Mouse (Mus musculus): ENCODE measurements at regions not wholly inside any gene's neighbourhood (a gene's known extent, or its start where the extent isn't known, plus 50 kb on each side); places are given as distances from the start of the nearest gene placed in this dataset.
"Not testable (repeated sequence)": the region's sequence is repeated elsewhere in the genome, so short reads cannot be mapped to it uniquely, and the experiment has no call there.

- no peaks in the 10 kb centered on the region for H3K4me1 ChIP-seq (replicated peaks)
- no peaks in the 10 kb centered on the region for H3K36me3 ChIP-seq
- H3K27me3 ChIP-seq (replicated peaks), result no peaks in the 10 kb centered on the region
- H3K9ac ChIP-seq, result no peak overlapping the region
- ATAC-seq, result no peak
- WGBS, result 55% methylated on average over 5 of the region's 5 CpGs
- no peak overlapping the region for H3K4me2 ChIP-seq (replicated peaks)
- H3K4me3 ChIP-seq (replicated peaks), result no peak overlapping the region
- no peaks in the 10 kb centered on the region for H3K9me3 ChIP-seq
- H3K27ac ChIP-seq, result no peak overlapping the region
Measured at GRCm38 (mm10) chr15:90400326-90401280, 176.5 kb downstream of the Alg10b start.

GRCm38 (mm10) chr15:90420776-90421175 lies 196.7 kb downstream of the Alg10b start:
- no peak overlapping the region for H3K9ac ChIP-seq
- no peaks in the 10 kb centered on the region for H3K9me3 ChIP-seq
- WGBS, result 92% methylated on average over 2 of the region's 2 CpGs
- H3K4me3 ChIP-seq (replicated peaks), result no peak overlapping the region
- no peak overlapping the region for H3K4me2 ChIP-seq (replicated peaks)
- H3K27ac ChIP-seq, result no peak overlapping the region
- no peaks in the 10 kb centered on the region for H3K36me3 ChIP-seq
- no peak for ATAC-seq
- H3K4me1 ChIP-seq (replicated peaks), result no peaks in the 10 kb centered on the region
- H3K27me3 ChIP-seq (replicated peaks), result no peaks in the 10 kb centered on the region

- no peaks in the 10 kb centered on the region for H3K27me3 ChIP-seq (replicated peaks)
- no peak overlapping the region for H3K4me2 ChIP-seq (replicated peaks)
- no peaks in the 10 kb centered on the region for H3K9me3 ChIP-seq
- no peak overlapping the region for H3K9ac ChIP-seq
- H3K4me1 ChIP-seq (replicated peaks), result no peaks in the 10 kb centered on the region
- no peaks in the 10 kb centered on the region for H3K36me3 ChIP-seq
- 44% methylated on average over 5 of the region's 5 CpGs for WGBS
- H3K27ac ChIP-seq, result no peak overlapping the region
- ATAC-seq, result no peak
- no peak overlapping the region for H3K4me3 ChIP-seq (replicated peaks)
Measured at GRCm38 (mm10) chr15:90422122-90422614, 198.1 kb downstream of the Alg10b start.

GRCm38 (mm10) chr15:90431048-90431447 lies 206.9 kb downstream of the Alg10b start:
- not testable (repeated sequence) for H3K27me3 ChIP-seq (replicated peaks); H3K4me2 ChIP-seq (replicated peaks); H3K4me1 ChIP-seq (replicated peaks); H3K9me3 ChIP-seq; H3K36me3 ChIP-seq; H3K4me3 ChIP-seq (replicated peaks); H3K9ac ChIP-seq; H3K27ac ChIP-seq; ATAC-seq
- WGBS, result 88% methylated on average over 3 of the region's 3 CpGs

- no peak for ATAC-seq
- H3K9me3 ChIP-seq, result no peaks in the 10 kb centered on the region
- no peak overlapping the region for H3K4me2 ChIP-seq (replicated peaks)
- H3K9ac ChIP-seq, result no peak overlapping the region
- no peak overlapping the region for H3K27ac ChIP-seq
- H3K36me3 ChIP-seq, result no peaks in the 10 kb centered on the region
- no peaks in the 10 kb centered on the region for H3K27me3 ChIP-seq (replicated peaks)
- WGBS, result 54% methylated on average over 2 of the region's 2 CpGs
- H3K4me3 ChIP-seq (replicated peaks), result no peak overlapping the region
- H3K4me1 ChIP-seq (replicated peaks), result no peaks in the 10 kb centered on the region
Measured at GRCm38 (mm10) chr15:90432154-90432553, 208.0 kb downstream of the Alg10b start.

GRCm38 (mm10) chr15:90435286-90435685 lies 211.2 kb downstream of the Alg10b start:
- no peaks in the 10 kb centered on the region for H3K36me3 ChIP-seq
- WGBS, result 25% methylated on average over 5 of the region's 5 CpGs

More at GRCm38 (mm10) chr15:90435286-90435685, 211.2 kb downstream of the Alg10b start:
- no peak overlapping the region for H3K4me2 ChIP-seq (replicated peaks)
- H3K4me1 ChIP-seq (replicated peaks), result no peaks in the 10 kb centered on the region
- H3K27me3 ChIP-seq (replicated peaks), result no peaks in the 10 kb centered on the region
- H3K4me3 ChIP-seq (replicated peaks), result no peak overlapping the region
- H3K9me3 ChIP-seq, result no peaks in the 10 kb centered on the region
- ATAC-seq, result no peak
- H3K27ac ChIP-seq, result no peak overlapping the region
- no peak overlapping the region for H3K9ac ChIP-seq
